Mouse (Mus musculus) midbrain, embryonic 12.5 days (tissue): ENCODE results near the gene Pcnx2. TPM values are rescaled to one million over a fixed set of nuclear protein-coding genes. Genes with fewer than 3 reads are reported as not detected.

Experiments
- ATAC-seq: fragments of 200-750 bp; cut with Nextera tagmentation; 2 replicates; pipeline ENCODE4 v1.8.0; 2017; ENCODE audit warnings: low read depth, moderate TSS enrichment, moderate library complexity; ENCODE audit not compliant: low FRiP score
- H3K27ac ChIP-seq: fragments of 300-500 bp; sonication (generic); replicated peaks from 2 replicates; pipeline ENCODE4 v1.5.1; 2016; ENCODE audit warnings: mild to moderate bottlenecking
- H3K27me3 ChIP-seq: fragments of 300-500 bp; sonication (generic); 2 replicates; pipeline ENCODE4 v1.6.1; 2016; ENCODE audit warnings: mild to moderate bottlenecking
- H3K36me3 ChIP-seq: fragments of 300-500 bp; sonication (generic); 2 replicates; pipeline ENCODE4 v1.6.1; 2016
- H3K4me1 ChIP-seq: fragments of 300-500 bp; sonication (generic); 2 replicates; pipeline ENCODE4 v1.6.1; 2016
- H3K4me2 ChIP-seq: fragments of 300-500 bp; sonication (generic); replicated peaks from 2 replicates; pipeline ENCODE4 v1.6.1; 2016; ENCODE audit warnings: mild to moderate bottlenecking, moderate library complexity
- H3K4me3 ChIP-seq: fragments of 300-500 bp; sonication (generic); 2 replicates; pipeline ENCODE4 v1.5.1; 2016; ENCODE audit warnings: mild to moderate bottlenecking
- H3K9ac ChIP-seq: fragments of 300-500 bp; sonication (generic); replicated peaks from 2 replicates; pipeline ENCODE4 v1.6.1; 2016; ENCODE audit warnings: mild to moderate bottlenecking, moderate library complexity
- H3K9me3 ChIP-seq: fragments of 300-500 bp; sonication (generic); 2 replicates; pipeline ENCODE4 v1.6.1; 2016; ENCODE audit warnings: mild to moderate bottlenecking
- WGBS: fragments of 180-500 bp; shearing (Covaris S2); methylation state at CpG from one replicate; pipeline ENCODE4 v1.1.7; 2016; 5-methylcytosine and 5-hydroxymethylcytosine counted together
- polyA plus RNA-seq: library from polyadenylated mRNA; unstranded; fragments of >200 nt; fragmentation: Nextera tagmentation; extraction: Ambion mirVana; gene quantifications from 2 replicates; pipeline ENCODE4 v1.2.1, GENCODE M21; 2016

The Pcnx2 gene
- polyA plus RNA-seq, 1 experiment from 2014 or later = 1.4 TPM

DNA sequence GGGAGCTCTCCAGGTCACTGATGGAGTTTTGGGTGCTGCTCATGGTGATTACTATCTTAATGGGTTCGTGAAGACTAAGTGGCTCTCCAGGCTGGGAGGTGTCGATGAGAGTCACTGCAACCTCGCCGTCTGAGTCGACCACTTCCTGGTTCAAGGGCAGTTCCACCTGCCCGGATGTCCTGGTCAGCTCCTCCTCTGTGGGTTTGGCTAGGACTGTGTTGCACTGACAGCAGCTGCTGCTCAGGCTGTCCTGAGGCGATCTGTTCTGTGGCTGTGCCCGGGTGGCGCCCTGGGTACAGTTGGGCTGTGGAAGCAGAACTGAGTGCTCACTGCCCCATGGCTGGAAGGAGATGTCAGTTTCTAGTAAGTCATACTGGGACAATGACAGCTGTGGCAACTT is 10.6 kb downstream of the Pcnx2 start:
- no peak overlapping the region for H3K4me3 ChIP-seq
- 0 out of 2 replicates have a peak, but pooled peaks cover 5% of the 10 kb centered on the region for H3K27me3 ChIP-seq
- no peak for ATAC-seq
- no peak overlapping the region for H3K9ac ChIP-seq
- no peaks in the 10 kb centered on the region for H3K9me3 ChIP-seq
- peaks cover 7% of the 10 kb centered on the region; the same call in 1 of the 2 replicates for H3K4me1 ChIP-seq
- 94% methylated on average over 9 of the region's 9 CpGs for WGBS
- H3K4me2 ChIP-seq = no peak overlapping the region
- H3K27ac ChIP-seq = no peak overlapping the region
- H3K36me3 ChIP-seq = peaks cover 5% of the 10 kb centered on the region

DNA sequence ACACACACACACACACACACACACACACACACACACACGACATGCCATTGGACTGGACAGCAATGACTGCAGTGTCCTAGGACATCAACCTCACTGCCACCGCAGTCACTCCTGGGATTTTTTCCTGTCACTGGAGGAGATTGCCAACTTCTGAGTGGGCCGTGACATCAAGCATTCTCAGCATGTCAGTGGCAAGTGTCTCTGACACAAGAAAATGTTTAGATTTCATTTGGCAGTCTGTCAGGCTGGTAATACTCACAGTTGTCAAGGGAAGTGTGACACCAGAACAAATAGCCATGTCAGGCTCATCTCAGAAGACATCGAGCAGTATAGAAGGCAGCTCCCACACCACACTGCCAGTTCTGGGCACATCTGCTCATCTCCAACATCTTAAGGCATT is 17.7 kb downstream of the Pcnx2 start:
- Histone ChIP-seq H3K4me2 (no peak overlapping the region), H3K27me3 (no peaks in the 10 kb centered on the region), H3K27ac (no peak overlapping the region), H3K4me3 (no peak overlapping the region), H3K9ac (no peak overlapping the region), H3K9me3 (no peaks in the 10 kb centered on the region), H3K36me3 (no peaks in the 10 kb centered on the region), H3K4me1 (peaks cover 7% of the 10 kb centered on the region; the same call in 1 of the 2 replicates)
- 86% methylated on average over 4 of the region's 4 CpGs for WGBS
- ATAC-seq = no peak

DNA sequence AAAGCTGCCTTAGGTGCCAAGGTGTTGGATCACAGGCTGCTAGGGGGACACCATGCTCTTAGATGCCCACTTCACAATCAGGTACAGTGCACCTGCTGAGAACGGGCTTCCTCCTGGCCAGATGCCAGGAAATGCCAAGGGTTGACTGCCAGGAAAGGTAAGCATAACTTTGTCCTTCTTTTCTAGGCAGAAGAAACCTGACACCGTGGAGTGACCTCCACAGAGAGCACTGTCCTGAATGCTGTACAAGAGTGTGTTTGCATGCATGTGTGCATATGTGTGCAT is 24.9 kb downstream of the Pcnx2 start:
- H3K36me3 ChIP-seq = no peaks in the 10 kb centered on the region
- H3K4me1 ChIP-seq = peaks cover 11% of the 10 kb centered on the region
- H3K9ac ChIP-seq = no peak overlapping the region
- H3K27me3 ChIP-seq = 0 out of 2 replicates have a peak, but pooled peaks cover 5% of the 10 kb centered on the region
- 84% methylated on average over 2 of the region's 2 CpGs for WGBS
- no peak overlapping the region for H3K27ac ChIP-seq
- no peaks in the 10 kb centered on the region for H3K9me3 ChIP-seq
- no peak overlapping the region for H3K4me2 ChIP-seq
- no peak for ATAC-seq
- H3K4me3 ChIP-seq = no peak overlapping the region

DNA sequence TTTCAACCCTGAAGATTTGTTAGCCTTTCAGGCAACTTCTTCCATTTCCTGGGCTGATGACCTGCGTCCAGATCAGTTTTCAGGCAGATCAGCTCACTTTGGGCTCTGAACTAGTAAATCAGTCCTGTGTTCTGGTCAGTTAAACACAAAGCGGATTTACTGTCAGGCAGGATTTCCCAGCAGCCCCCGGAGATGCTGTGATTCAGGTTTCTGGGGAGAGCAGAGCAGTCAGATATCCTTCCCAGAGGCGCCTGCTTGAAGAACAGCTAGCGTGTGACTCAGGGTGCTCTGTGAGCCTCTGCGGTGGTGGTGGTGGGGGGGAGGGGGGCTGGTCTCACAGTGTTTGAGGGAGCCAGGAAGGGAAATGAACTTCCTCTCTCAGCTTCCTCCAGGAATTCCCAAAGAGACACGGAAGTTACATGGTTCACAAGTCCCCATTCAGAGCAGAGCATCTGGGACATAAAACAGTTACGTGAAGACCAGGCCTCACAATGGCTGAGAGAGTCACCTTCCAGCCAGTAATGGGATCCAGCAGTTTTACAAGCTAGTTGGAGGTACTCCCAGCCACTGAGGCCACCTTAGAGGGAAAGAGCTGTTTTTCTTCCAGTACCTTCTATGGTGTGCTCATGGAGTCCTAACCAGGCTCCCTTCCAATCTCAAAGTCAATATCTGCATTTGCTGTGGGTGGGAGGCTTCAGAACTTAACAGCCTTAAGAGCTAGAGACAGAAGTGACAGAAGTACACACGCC is 25.4 kb downstream of the Pcnx2 start:
- WGBS = 72% methylated on average over 9 of the region's 9 CpGs
- no peak overlapping the region for H3K4me3 ChIP-seq
- H3K27me3 ChIP-seq = 0 out of 2 replicates have a peak, but pooled peaks cover 5% of the 10 kb centered on the region
- no peak for ATAC-seq
- H3K4me2 ChIP-seq = no peak overlapping the region
- H3K9me3 ChIP-seq = no peaks in the 10 kb centered on the region
- H3K4me1 ChIP-seq = peaks cover 11% of the 10 kb centered on the region
- no peak overlapping the region for H3K27ac ChIP-seq
- no peaks in the 10 kb centered on the region for H3K36me3 ChIP-seq
- no peak overlapping the region for H3K9ac ChIP-seq

DNA sequence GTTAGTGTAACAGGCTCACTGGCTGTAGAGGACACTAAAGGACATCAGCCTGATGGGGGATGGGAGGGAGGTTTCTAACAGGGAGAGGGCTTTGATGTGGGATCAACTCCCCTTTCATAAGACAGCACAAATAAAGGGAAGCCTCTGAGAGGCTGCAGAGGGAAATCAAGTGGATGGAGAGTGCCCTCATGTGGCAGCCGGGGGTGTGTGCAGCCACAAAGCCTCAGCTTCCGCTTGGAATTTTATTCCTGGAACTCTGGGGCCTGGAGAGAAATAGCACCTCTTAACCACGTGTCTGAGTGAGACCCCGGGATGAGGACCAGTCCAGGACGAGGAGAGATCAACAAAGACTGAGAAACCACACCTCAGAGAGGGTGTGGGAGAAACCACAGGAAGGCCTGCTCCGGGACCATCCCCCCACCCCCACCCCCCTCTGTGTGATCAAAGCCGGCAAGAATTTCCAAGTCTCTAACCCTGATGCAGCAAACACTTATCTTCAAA is 27.2 kb downstream of the Pcnx2 start:
- ATAC-seq = peak; percentile 90
- Histone ChIP-seq H3K9me3 (no peaks in the 10 kb centered on the region), H3K4me1 (peaks cover 11% of the 10 kb centered on the region), H3K9ac (no peak overlapping the region), H3K27me3 (0 out of 2 replicates have a peak, but pooled peaks cover 5% of the 10 kb centered on the region), H3K27ac (peak overlapping the region; percentile 63; the same call in 1 of the 2 replicates), H3K4me2 (peak overlapping the region; percentile 29), H3K4me3 (no peak overlapping the region), H3K36me3 (no peaks in the 10 kb centered on the region)
- WGBS = 7% methylated on average over 7 of the region's 7 CpGs

DNA sequence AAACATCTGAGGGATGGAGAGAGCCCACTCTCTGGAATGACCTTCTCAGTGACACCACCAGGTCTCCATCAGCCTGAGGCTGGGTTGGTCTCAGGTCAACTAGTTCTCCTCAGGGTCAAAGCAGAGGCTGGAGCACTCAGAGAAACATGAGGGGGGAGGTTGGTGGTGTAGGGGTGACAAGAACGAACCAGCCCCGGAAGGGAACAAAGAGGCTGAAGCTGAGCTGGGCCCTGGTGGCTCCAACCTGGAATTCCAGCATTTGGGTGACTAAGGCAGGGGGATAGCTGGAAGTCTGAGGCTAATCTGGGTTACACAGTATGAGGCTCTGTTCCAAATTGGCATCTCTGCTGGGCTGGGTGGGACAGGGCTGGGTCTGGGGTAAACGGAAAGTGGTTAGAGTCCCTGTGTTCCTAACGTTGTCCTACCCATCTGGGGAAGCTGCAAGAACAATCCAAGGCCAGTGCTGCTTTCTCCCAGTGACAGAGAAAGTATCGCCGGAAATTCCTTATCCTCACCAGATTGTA is 27.9 kb downstream of the Pcnx2 start:
- Histone ChIP-seq H3K9me3 (no peaks in the 10 kb centered on the region), H3K4me1 (peaks cover 11% of the 10 kb centered on the region), H3K9ac (no peak overlapping the region), H3K4me2 (peak overlapping the region; percentile 28; the same call in 1 of the 2 replicates), H3K36me3 (no peaks in the 10 kb centered on the region), H3K4me3 (no peak overlapping the region), H3K27me3 (0 out of 2 replicates have a peak, but pooled peaks cover 5% of the 10 kb centered on the region), H3K27ac (peak overlapping the region; percentile 63)
- WGBS = 27% methylated on average over 6 of the region's 6 CpGs
- peak; percentile 61 for ATAC-seq

DNA sequence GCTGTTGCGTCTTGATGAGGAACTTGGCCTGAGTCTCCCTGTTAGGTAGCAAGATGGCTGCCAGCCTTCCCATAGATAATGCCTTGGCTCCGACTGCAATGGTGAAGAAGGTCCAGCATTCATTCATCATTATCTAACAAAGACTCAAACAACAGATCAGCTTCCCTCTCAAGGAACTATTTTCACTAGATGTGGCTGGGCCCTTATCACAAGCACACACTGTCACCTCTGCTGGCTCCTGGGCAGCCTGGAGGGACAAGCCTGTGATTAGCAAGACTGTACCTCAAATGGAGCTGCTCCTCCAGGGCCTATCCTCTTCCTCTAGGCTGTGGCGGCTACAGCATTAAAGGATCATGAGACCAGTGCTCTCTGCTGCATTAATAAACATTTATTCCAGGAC is 28.4 kb downstream of the Pcnx2 start:
- ATAC-seq = no peak; the same call in 1 of the 2 replicates
- H3K4me1 ChIP-seq = peaks cover 11% of the 10 kb centered on the region
- no peaks in the 10 kb centered on the region for H3K36me3 ChIP-seq
- 0 out of 2 replicates have a peak overlapping the region, but pooled peaks have one; percentile 63 for H3K27ac ChIP-seq
- no peak overlapping the region for H3K9ac ChIP-seq
- 68% methylated on average over 3 of the region's 3 CpGs for WGBS
- no peaks in the 10 kb centered on the region for H3K9me3 ChIP-seq
- no peak overlapping the region for H3K4me2 ChIP-seq
- no peak overlapping the region for H3K4me3 ChIP-seq
- 0 out of 2 replicates have a peak, but pooled peaks cover 5% of the 10 kb centered on the region for H3K27me3 ChIP-seq

DNA sequence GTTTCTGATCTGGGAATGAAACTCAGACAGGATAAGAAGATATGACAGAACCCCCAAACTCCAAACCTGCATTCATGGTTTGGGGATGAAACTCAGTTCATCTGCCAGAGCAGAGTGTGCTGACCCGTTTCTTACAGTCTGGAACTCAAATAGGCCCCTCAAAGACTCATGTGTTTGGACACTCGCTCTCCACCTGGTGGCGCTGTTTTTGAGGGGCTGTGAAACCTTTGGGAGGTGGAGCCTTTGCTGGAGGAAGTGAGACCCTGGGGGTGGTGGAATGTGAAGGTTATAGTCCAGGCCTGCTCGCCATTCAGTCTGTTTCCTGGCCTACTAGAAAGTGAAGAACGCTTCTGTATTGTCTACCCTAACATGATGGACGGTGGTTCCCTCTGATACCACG is 29.6 kb downstream of the Pcnx2 start:
- Histone ChIP-seq H3K27me3 (0 out of 2 replicates have a peak, but pooled peaks cover 5% of the 10 kb centered on the region), H3K27ac (no peak overlapping the region), H3K4me3 (no peak overlapping the region), H3K9me3 (no peaks in the 10 kb centered on the region), H3K4me1 (peaks cover 11% of the 10 kb centered on the region), H3K4me2 (no peak overlapping the region), H3K36me3 (no peaks in the 10 kb centered on the region), H3K9ac (no peak overlapping the region)
- 81% methylated on average over 7 of the region's 7 CpGs for WGBS
- ATAC-seq = no peak

DNA sequence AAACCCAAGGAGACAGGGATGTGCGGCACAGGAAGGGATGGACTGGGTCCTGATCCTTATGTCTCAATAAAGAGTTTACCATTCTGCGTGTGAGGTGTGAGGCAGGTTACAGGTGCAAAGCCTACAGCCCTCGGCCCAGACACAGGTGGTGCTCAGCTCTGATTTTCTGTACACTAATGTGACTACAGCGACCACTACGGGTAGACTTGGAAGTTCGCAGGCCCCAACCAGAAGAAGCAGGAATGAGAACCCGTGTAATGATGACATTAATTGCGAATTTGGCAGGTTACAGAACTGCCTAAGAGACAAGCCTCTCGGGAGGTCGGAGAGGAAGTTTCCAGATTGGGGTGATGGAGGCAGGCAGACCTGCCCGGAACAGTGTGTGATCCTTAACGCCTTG is 32.0 kb downstream of the Pcnx2 start:
- Histone ChIP-seq H3K27me3 (peaks cover 9% of the 10 kb centered on the region; the same call in 1 of the 2 replicates), H3K4me2 (no peak overlapping the region), H3K9ac (no peak overlapping the region), H3K27ac (no peak overlapping the region), H3K9me3 (no peaks in the 10 kb centered on the region), H3K36me3 (no peaks in the 10 kb centered on the region), H3K4me3 (no peak overlapping the region), H3K4me1 (peaks cover 11% of the 10 kb centered on the region)
- ATAC-seq = no peak
- 89% methylated on average over 12 of the region's 12 CpGs for WGBS

DNA sequence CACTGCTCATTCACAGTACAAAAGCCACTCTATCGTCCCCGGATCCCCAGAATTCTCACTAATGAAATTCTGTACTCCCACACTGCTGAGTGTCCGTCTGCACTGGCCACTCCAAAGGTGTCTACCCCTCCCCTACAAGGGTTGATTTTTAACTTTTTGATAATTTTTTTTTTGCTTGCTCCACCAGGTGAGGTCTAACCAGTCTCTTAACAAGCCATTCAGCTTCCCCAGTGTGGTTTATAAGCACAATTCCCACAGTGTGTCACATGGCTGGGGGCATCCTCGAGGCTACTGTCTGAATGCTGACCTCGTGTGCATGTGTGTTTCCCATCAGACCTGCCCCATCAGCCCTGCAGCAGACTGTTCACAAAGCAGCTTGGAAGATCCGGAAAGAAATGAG is 40.9 kb downstream of the Pcnx2 start:
- ATAC-seq = no peak
- Histone ChIP-seq H3K4me2 (no peak overlapping the region), H3K9me3 (no peaks in the 10 kb centered on the region), H3K27ac (0 out of 2 replicates have a peak overlapping the region, but pooled peaks have one; percentile 42), H3K27me3 (peaks cover 12% of the 10 kb centered on the region; the same call in 1 of the 2 replicates), H3K4me3 (no peak overlapping the region), H3K9ac (no peak overlapping the region), H3K4me1 (0 out of 2 replicates have a peak, but pooled peaks cover 9% of the 10 kb centered on the region), H3K36me3 (no peaks in the 10 kb centered on the region)
- 63% methylated on average over 6 of the region's 6 CpGs for WGBS

DNA sequence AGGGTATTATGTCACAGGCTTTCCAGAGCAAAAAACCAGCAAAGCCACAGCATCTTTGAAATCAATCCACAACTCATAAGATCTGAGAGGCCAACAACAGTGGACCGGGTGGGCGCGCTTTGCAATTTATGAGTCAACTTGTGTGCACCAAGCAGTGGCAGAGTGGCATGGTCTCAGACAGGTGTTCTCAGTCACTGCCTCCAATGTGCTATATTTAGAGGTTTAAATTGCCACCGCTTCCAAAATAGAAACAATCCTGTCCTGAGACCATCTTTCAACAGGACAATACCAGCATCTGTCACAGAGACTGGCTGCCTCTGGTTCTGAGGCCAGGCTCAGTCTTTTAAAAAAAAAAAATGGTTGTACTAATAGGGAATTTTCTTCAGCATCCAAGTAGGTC is 42.0 kb downstream of the Pcnx2 start:
- no peak for ATAC-seq
- Histone ChIP-seq H3K36me3 (no peaks in the 10 kb centered on the region), H3K9me3 (no peaks in the 10 kb centered on the region), H3K4me1 (0 out of 2 replicates have a peak, but pooled peaks cover 9% of the 10 kb centered on the region), H3K4me3 (no peak overlapping the region), H3K4me2 (no peak overlapping the region), H3K9ac (no peak overlapping the region), H3K27ac (no peak overlapping the region), H3K27me3 (peaks cover 12% of the 10 kb centered on the region; the same call in 1 of the 2 replicates)
- WGBS = 83% methylated on average over 4 of the region's 4 CpGs

DNA sequence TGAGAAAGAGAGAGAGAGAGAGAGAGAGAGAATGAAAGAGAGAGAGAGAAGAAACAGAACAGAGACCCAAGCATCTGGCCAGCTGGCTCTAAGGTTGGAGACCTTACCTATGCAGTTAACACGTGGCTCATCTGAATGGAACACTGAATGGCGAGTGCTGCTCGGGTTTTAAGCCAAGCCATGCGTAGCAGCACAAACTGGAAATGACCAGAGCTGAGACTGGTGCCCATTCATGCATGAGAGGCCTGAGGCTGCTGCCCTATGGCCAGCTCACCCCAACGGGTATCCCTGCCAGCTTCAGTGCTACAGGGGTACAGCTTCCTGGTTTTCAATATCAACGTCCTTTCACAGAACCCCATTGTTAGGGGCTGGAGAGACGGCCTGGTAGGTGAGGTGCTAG is 43.7 kb downstream of the Pcnx2 start:
- Histone ChIP-seq H3K36me3 (no peaks in the 10 kb centered on the region), H3K27ac (no peak overlapping the region), H3K4me1 (0 out of 2 replicates have a peak, but pooled peaks cover 9% of the 10 kb centered on the region), H3K27me3 (peaks cover 14% of the 10 kb centered on the region), H3K4me3 (no peak overlapping the region), H3K9ac (no peak overlapping the region), H3K4me2 (no peak overlapping the region), H3K9me3 (no peaks in the 10 kb centered on the region)
- 61% methylated on average over 7 of the region's 7 CpGs for WGBS
- ATAC-seq = no peak
